13 mouse cellular contexts compared by ENCODE assay signal in the genomic region with DNA sequence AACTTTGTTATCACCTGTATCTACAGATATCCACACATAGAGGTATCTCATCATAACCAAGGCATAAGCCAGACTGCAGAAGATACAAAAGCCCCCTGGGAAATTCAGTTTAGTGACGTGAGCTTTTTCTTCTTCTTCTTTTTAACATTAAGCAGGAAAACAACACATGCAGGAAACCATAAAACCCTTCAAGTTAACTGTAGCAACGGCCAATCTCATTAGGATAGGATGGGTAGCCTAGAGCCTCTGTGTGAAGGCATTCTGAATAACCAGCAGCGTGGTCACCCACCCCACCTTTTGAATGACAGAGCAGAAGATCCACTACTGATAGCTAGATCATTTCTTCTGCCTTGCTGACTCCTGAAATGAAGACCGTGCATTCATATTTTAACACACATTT.
"Had no signal": no experiment of that assay in that cellular context is flagged by ENCODE, and none has a peak within 500 bp of the region (broad histone marks: within the 10 kb centered on the region; RNA-seq: fewer than 3 reads in every experiment).

No protein-coding gene starts in this region.

- H3K4me3 ChIP-seq: left cerebral cortex, adult 2 months; limb, embryonic 10.5 days; liver, embryonic 15.5 days; midbrain, embryonic 12.5 days; stomach, embryonic 15.5 days had no signal

- H3K9ac ChIP-seq: liver, embryonic 15.5 days; midbrain, embryonic 12.5 days; stomach, embryonic 15.5 days had no signal

- H3K27me3 ChIP-seq: liver, embryonic 15.5 days; midbrain, embryonic 12.5 days; stomach, embryonic 15.5 days had no signal

- H3K36me3 ChIP-seq: liver, embryonic 15.5 days; stomach, embryonic 15.5 days had no signal

- ATAC-seq: lung, postnatal 0 days; midbrain, embryonic 16.5 days had no signal

- DNase-seq: kidney, adult 2 months; kidney, postnatal 25 days; lung, adult 2 months; lung, postnatal 36 days; right cerebral cortex, postnatal 14 days had no signal

- H3K4me2 ChIP-seq: liver, embryonic 11.5 days; liver, embryonic 15.5 days; midbrain, embryonic 12.5 days; stomach, embryonic 15.5 days had no signal

- H3K27ac ChIP-seq: left cerebral cortex, adult 2 months; limb, embryonic 10.5 days; liver, embryonic 15.5 days had no signal

- H3K9me3 ChIP-seq: limb, embryonic 10.5 days; liver, embryonic 15.5 days; midbrain, embryonic 12.5 days; stomach, embryonic 15.5 days had no signal
